Mouse (Mus musculus): Measurements from ENCODE around the gene En2. TPM values are rescaled to one million over a fixed set of nuclear protein-coding genes. Genes with fewer than 3 reads are reported as not detected.

Gene En2
- polyA plus RNA-seq, 1 experiment from 2014 or later, result not detected

DNA sequence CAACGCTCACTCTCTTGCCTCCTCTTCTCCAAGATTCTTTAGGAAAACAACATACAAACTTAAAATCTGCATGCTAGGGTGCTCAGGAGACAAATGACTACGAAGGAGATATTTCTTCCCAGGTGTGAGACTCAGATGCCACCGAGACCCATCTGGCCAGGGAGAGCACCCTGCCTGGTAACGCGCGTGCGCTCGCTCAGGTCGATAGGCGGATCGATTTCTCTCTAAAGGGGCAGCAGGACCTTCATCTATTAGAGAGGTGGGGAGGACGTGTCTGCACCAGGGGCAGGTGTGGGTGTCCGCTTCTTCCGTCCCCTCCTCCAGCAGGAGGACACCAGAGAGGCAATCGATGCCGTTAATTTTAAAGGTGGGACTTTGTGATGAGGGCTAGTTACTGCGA lies 7.7 kb upstream of the En2 start:
- H3K27ac ChIP-seq (ENCODE audit: low read depth, low read length), result no peak overlapping the region
- no peak overlapping the region for H3K9ac ChIP-seq (ENCODE audit: low read depth, low read length)
- no peak overlapping the region for H3K4me3 ChIP-seq (ENCODE audit: low read depth, low read length)
- DNase-seq (ENCODE audit: low spot score) (no peak), ATAC-seq (replicated peaks; ENCODE audit: low FRiP score) (no peak)
- no peaks in the 10 kb centered on the region for H3K4me1 ChIP-seq (replicated peaks; ENCODE audit: control insufficient read depth, insufficient read depth, low read length)
- peak overlapping the region; percentile 17; the same call in 1 of the 2 replicates for H3K4me2 ChIP-seq
- no peaks in the 10 kb centered on the region for H3K36me3 ChIP-seq (ENCODE audit: control insufficient read depth, insufficient read depth, low read length)
- peaks cover 89% of the 10 kb centered on the region for H3K27me3 ChIP-seq (replicated peaks; ENCODE audit: control insufficient read depth, insufficient read depth, low read length)
- H3K9me3 ChIP-seq (ENCODE audit: control insufficient read depth, low read length), result no peaks in the 10 kb centered on the region
- 3% methylated on average over 17 of the region's 17 CpGs for WGBS

DNA sequence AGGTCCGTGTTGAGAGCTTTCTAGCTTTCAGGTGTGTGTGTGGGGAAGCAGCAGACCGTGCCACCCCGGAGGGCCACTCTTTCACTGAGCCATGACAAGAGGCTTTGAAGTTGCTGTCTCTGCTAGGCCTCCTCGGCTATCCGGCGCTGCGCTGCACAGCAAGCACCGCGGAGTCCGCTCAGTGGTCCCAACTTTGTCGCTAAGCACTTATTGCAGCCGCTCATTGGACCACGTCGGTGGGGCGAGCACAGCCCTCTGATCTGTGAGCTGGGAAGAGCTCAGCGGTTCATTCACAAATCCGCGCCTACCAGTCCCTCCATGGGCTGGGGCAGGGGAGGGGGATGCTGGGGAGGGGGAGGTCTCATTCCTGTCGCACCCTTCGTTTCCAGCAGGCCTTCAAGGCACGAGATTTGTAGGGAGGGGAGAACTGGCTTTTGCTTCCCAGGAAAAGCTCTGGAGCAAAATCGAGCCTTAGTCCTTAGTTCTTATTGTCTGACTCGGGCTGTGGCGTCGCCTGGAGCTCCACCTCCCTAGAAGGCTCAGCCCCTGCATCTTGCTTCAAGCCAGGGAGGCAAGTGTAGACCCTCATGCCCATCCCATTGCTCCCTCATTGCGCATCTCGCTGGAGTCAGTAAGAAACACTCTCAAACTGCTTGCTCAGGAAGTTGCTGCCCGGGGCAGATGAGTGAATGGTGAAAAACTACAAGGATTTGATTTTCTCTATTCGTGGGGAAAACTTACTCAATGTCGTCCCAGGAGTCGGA lies 7.0 kb upstream of the En2 start:
- no peaks in the 10 kb centered on the region for H3K9me3 ChIP-seq (ENCODE audit: control insufficient read depth, low read length)
- DNase-seq (ENCODE audit: low spot score), result no peak
- H3K9ac ChIP-seq (ENCODE audit: low read depth, low read length), result no peak overlapping the region
- H3K36me3 ChIP-seq (ENCODE audit: control insufficient read depth, insufficient read depth, low read length), result no peaks in the 10 kb centered on the region
- peak overlapping the region; percentile 17; the same call in 1 of the 2 replicates for H3K4me2 ChIP-seq
- WGBS, result 2% methylated on average over 31 of the region's 31 CpGs
- H3K27ac ChIP-seq (ENCODE audit: low read depth, low read length), result no peak overlapping the region
- no peak overlapping the region for H3K4me3 ChIP-seq (ENCODE audit: low read depth, low read length)
- no peaks in the 10 kb centered on the region for H3K4me1 ChIP-seq (replicated peaks; ENCODE audit: control insufficient read depth, insufficient read depth, low read length)
- ATAC-seq (replicated peaks; ENCODE audit: low FRiP score), result no peak
- H3K27me3 ChIP-seq (replicated peaks; ENCODE audit: control insufficient read depth, insufficient read depth, low read length), result peaks cover 90% of the 10 kb centered on the region

GRCm38 (mm10) chr5:28159072-28159458 lies 6.4 kb upstream of the En2 start:
- Histone ChIP-seq H3K27ac (ENCODE audit: low read depth, low read length) (no peak overlapping the region), H3K9me3 (ENCODE audit: control insufficient read depth, low read length) (no peaks in the 10 kb centered on the region), H3K27me3 (replicated peaks; ENCODE audit: control insufficient read depth, insufficient read depth, low read length) (peaks cover 92% of the 10 kb centered on the region), H3K4me2 (no peak overlapping the region), H3K9ac (ENCODE audit: low read depth, low read length) (no peak overlapping the region), H3K4me3 (ENCODE audit: low read depth, low read length) (no peak overlapping the region), H3K4me1 (replicated peaks; ENCODE audit: control insufficient read depth, insufficient read depth, low read length) (no peaks in the 10 kb centered on the region), H3K36me3 (ENCODE audit: control insufficient read depth, insufficient read depth, low read length) (no peaks in the 10 kb centered on the region)
- ATAC-seq (replicated peaks; ENCODE audit: low FRiP score) (no peak), DNase-seq (ENCODE audit: low spot score) (no peak)
- WGBS, result 2% methylated on average over 15 of the region's 15 CpGs

DNA sequence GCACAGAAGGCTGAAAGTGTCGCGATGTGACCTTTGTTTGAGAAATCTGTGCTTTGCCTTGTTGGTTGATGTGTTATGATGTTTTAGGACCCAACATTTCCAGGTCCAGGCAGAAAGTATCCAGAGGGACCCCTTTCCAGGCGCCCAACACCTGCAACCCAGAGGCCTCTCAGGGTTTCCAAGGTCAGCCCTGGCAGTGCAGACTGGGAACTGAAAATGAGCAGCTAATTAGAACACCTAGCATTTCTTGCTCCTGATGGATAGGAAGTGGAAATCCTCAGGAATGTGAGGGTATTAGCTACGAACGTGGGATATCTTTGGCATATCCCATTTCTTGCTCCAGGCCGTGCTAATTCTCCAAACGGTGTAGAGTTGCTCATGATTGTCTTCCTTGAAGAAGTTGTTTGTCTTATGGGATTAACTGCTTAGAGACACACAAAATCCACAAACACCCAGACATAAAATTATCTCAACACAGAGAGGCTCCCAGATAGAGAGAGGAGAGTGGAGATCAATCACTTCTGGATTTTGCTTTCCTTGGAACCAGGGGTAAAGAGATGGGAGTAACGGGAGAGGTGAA lies 5.5 kb upstream of the En2 start:
- no peak overlapping the region for H3K27ac ChIP-seq (ENCODE audit: low read depth, low read length)
- H3K9ac ChIP-seq (ENCODE audit: low read depth, low read length), result no peak overlapping the region
- DNase-seq (ENCODE audit: low spot score), result no peak
- no peaks in the 10 kb centered on the region for H3K36me3 ChIP-seq (ENCODE audit: control insufficient read depth, insufficient read depth, low read length)
- H3K4me2 ChIP-seq, result no peak overlapping the region
- WGBS, result 5% methylated on average over 8 of the region's 8 CpGs
- H3K4me1 ChIP-seq (replicated peaks; ENCODE audit: control insufficient read depth, insufficient read depth, low read length), result no peaks in the 10 kb centered on the region
- no peak overlapping the region for H3K4me3 ChIP-seq (ENCODE audit: low read depth, low read length)
- peaks cover 96% of the 10 kb centered on the region for H3K27me3 ChIP-seq (replicated peaks; ENCODE audit: control insufficient read depth, insufficient read depth, low read length)
- ATAC-seq (replicated peaks; ENCODE audit: low FRiP score), result no peak
- H3K9me3 ChIP-seq (ENCODE audit: control insufficient read depth, low read length), result no peaks in the 10 kb centered on the region

DNA sequence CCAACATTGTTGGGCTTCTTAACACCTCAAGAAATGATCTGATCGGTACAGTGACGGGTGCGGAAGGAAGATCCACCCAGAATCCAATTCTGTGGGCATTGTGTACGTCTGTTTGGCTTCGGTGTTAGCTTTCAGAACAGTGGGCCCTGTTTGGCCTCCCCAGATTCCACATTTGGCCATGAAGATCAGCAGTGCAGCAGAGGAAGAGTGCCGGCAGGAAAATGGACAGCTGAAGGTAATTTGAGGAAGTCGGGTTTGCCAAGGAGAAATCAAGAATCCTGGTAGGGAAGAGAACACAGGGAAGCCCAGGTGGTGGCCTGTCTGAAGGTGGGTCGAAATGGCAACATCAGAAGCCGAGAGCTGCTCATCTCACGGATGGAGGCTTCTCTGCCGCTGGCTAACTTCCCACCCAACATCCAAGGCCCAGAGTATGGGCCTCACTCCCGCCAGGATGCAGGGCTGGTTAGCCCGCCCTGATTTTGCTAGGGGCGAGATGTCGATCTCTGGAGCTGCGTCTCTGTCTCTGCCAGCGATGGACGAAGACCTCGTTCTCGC lies 4.0 kb upstream of the En2 start:
- Histone ChIP-seq H3K4me2 (no peak overlapping the region), H3K27me3 (replicated peaks; ENCODE audit: control insufficient read depth, insufficient read depth, low read length) (peaks cover 99% of the 10 kb centered on the region), H3K9me3 (ENCODE audit: control insufficient read depth, low read length) (no peaks in the 10 kb centered on the region), H3K4me1 (replicated peaks; ENCODE audit: control insufficient read depth, insufficient read depth, low read length) (peaks cover 4% of the 10 kb centered on the region), H3K4me3 (ENCODE audit: low read depth, low read length) (no peak overlapping the region), H3K27ac (ENCODE audit: low read depth, low read length) (no peak overlapping the region), H3K36me3 (ENCODE audit: control insufficient read depth, insufficient read depth, low read length) (no peaks in the 10 kb centered on the region), H3K9ac (ENCODE audit: low read depth, low read length) (no peak overlapping the region)
- no peak for DNase-seq (ENCODE audit: low spot score)
- ATAC-seq (replicated peaks; ENCODE audit: low FRiP score), result no peak
- 3% methylated on average over 20 of the region's 20 CpGs for WGBS

GRCm38 (mm10) chr5:28161938-28162402 lies 3.5 kb upstream of the En2 start:
- no peak for DNase-seq (ENCODE audit: low spot score)
- no peaks in the 10 kb centered on the region for H3K9me3 ChIP-seq (ENCODE audit: control insufficient read depth, low read length)

DNA sequence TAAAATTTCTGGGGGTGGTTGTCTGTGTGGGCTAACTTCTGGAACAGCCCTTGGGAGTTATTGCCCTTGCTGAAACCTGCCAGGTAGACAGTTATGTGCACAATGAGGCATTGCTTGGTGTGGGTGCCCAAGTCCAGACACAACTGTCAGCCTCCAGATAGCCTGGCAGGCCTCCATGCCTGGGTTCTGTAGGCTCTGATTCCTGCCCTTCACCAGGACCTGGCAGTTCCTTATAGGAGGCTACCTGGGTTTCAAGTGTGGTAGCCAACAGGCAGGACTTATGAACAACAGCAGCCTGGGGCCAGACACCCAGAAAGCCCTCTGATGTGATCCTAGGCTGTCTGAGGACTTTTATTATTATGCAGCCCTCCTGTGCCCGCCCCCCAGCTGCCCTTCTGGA lies 1.6 kb upstream of the En2 start:
- Histone ChIP-seq H3K27ac (ENCODE audit: low read depth, low read length) (no peak overlapping the region), H3K4me1 (replicated peaks; ENCODE audit: control insufficient read depth, insufficient read depth, low read length) (peaks cover 4% of the 10 kb centered on the region)
- WGBS, result 14% methylated on average over 1 of the region's 1 CpGs

More at GRCm38 (mm10) chr5:28161938-28162402, 3.5 kb upstream of the En2 start:
- no peak for ATAC-seq (replicated peaks; ENCODE audit: low FRiP score)
- Histone ChIP-seq H3K36me3 (ENCODE audit: control insufficient read depth, insufficient read depth, low read length) (no peaks in the 10 kb centered on the region), H3K27me3 (replicated peaks; ENCODE audit: control insufficient read depth, insufficient read depth, low read length) (peaks cover 99% of the 10 kb centered on the region), H3K4me1 (replicated peaks; ENCODE audit: control insufficient read depth, insufficient read depth, low read length) (peaks cover 4% of the 10 kb centered on the region), H3K9ac (ENCODE audit: low read depth, low read length) (no peak overlapping the region), H3K4me2 (no peak overlapping the region), H3K27ac (ENCODE audit: low read depth, low read length) (no peak overlapping the region), H3K4me3 (ENCODE audit: low read depth, low read length) (no peak overlapping the region)
- 2% methylated on average over 24 of the region's 24 CpGs for WGBS

GRCm38 (mm10) chr5:28166256-28167231 lies 1.1 kb downstream of the En2 start:
- WGBS, result under 1% methylated on average over 110 of the region's 111 CpGs
- peaks cover 4% of the 10 kb centered on the region for H3K4me1 ChIP-seq (replicated peaks; ENCODE audit: control insufficient read depth, insufficient read depth, low read length)
- H3K27ac ChIP-seq (ENCODE audit: low read depth, low read length), result no peak overlapping the region
- ATAC-seq (replicated peaks; ENCODE audit: low FRiP score) (0 out of 2 replicates have a peak, but pooled peaks have one; percentile 11), DNase-seq (ENCODE audit: low spot score) (peak; percentile 64)
- no peaks in the 10 kb centered on the region for H3K9me3 ChIP-seq (ENCODE audit: control insufficient read depth, low read length)
- peak overlapping the region; percentile 70 for H3K4me2 ChIP-seq
- H3K36me3 ChIP-seq (ENCODE audit: control insufficient read depth, insufficient read depth, low read length), result no peaks in the 10 kb centered on the region
- no peak overlapping the region for H3K9ac ChIP-seq (ENCODE audit: low read depth, low read length)
- peaks cover 97% of the 10 kb centered on the region for H3K27me3 ChIP-seq (replicated peaks; ENCODE audit: control insufficient read depth, insufficient read depth, low read length)
- H3K4me3 ChIP-seq (ENCODE audit: low read depth, low read length), result peak overlapping the region; percentile 51

More for the DNA sequence above, 1.6 kb upstream of the En2 start:
- H3K4me2 ChIP-seq, result no peak overlapping the region
- H3K27me3 ChIP-seq (replicated peaks; ENCODE audit: control insufficient read depth, insufficient read depth, low read length), result peaks cover 99% of the 10 kb centered on the region
- H3K36me3 ChIP-seq (ENCODE audit: control insufficient read depth, insufficient read depth, low read length), result no peaks in the 10 kb centered on the region
- ATAC-seq (replicated peaks; ENCODE audit: low FRiP score) (no peak), DNase-seq (ENCODE audit: low spot score) (no peak)
- H3K4me3 ChIP-seq (ENCODE audit: low read depth, low read length), result no peak overlapping the region
- no peak overlapping the region for H3K9ac ChIP-seq (ENCODE audit: low read depth, low read length)
- no peaks in the 10 kb centered on the region for H3K9me3 ChIP-seq (ENCODE audit: control insufficient read depth, low read length)

Data from liver, embryonic 11.5 days (tissue).